Mouse (Mus musculus): ENCODE data around the gene Itga5. TPM values are rescaled to one million over a fixed set of nuclear protein-coding genes. Genes with fewer than 3 reads are reported as not detected.

The Itga5 gene
- polyA plus RNA-seq, 1 experiment from 2014 or later: 6.3 TPM

- Histone ChIP-seq H3K9ac (ENCODE audit: low read depth, low read length) (no peak overlapping the region), H3K27ac (ENCODE audit: low read depth, low read length) (no peak overlapping the region), H3K27me3 (replicated peaks; ENCODE audit: control insufficient read depth, insufficient read depth, low read length) (no peaks in the 10 kb centered on the region), H3K36me3 (ENCODE audit: control insufficient read depth, insufficient read depth, low read length) (no peaks in the 10 kb centered on the region), H3K4me2 (ENCODE audit: low read length) (no peak overlapping the region), H3K4me1 (ENCODE audit: control insufficient read depth, insufficient read depth, low read depth, low read length) (no peaks in the 10 kb centered on the region), H3K9me3 (ENCODE audit: control insufficient read depth, low read length) (no peaks in the 10 kb centered on the region), H3K4me3 (ENCODE audit: low read length) (no peak overlapping the region)
- WGBS: 71% methylated on average over 1 of the region's 1 CpGs
- no peak; the same call in 1 of the 2 replicates for ATAC-seq
Measured at GRCm38 (mm10) chr15:103359122-103359510, 7.4 kb downstream of the Itga5 start.

DNA sequence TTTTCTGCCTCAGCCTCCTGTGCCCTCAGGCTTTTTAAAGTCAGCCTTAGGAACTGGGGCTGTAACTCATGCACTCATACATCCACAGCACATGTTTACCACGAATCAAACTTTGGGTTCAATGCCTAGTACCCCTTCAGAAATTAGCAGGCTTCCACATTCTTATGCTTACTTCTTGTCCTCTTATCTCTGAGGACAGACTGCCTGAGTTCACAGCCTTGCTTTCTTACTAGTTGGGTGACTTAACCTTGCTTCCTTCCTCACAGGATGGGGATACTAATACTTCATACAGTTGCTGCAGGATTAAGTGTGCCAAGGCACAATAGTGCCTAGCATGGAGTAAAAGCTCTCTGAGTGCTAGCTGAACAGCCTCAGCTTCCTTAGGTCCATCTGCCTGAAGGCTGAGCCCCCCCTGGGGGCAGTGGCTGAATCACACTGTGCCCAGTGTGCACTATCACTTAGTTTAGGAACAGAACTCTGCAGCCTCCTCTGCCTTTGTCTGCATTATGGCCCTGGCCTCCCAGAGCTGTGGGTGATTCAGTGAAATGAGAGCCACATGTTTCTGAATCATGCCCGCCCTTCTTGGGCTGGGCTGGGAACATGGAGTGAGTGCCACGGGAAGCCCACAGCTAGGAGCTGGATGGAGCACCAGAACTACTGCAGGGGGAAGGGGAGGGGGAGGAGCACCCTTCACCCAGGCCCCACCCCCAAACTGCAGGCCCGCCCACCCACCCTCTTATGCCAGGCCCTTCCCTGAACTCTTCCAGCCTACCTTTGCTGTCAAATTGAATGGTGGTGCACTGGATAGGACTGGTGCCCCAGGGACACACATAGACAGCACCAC lies 8.1 kb downstream of the Itga5 start:
- Histone ChIP-seq H3K27ac (ENCODE audit: low read depth, low read length) (no peak overlapping the region), H3K27me3 (replicated peaks; ENCODE audit: control insufficient read depth, insufficient read depth, low read length) (no peaks in the 10 kb centered on the region), H3K36me3 (ENCODE audit: control insufficient read depth, insufficient read depth, low read length) (no peaks in the 10 kb centered on the region), H3K4me1 (ENCODE audit: control insufficient read depth, insufficient read depth, low read depth, low read length) (no peaks in the 10 kb centered on the region), H3K4me3 (ENCODE audit: low read length) (no peak overlapping the region), H3K9ac (ENCODE audit: low read depth, low read length) (no peak overlapping the region), H3K4me2 (ENCODE audit: low read length) (no peak overlapping the region), H3K9me3 (ENCODE audit: control insufficient read depth, low read length) (no peaks in the 10 kb centered on the region)
- peak; percentile 16; the same call in 1 of the 2 replicates for ATAC-seq
- WGBS: 55% methylated on average over 3 of the region's 4 CpGs

- ATAC-seq: no peak
Measured at GRCm38 (mm10) chr15:103357817-103358216, 8.7 kb downstream of the Itga5 start.

GRCm38 (mm10) chr15:103356130-103356529 lies 10.4 kb downstream of the Itga5 start:
- no peak overlapping the region for H3K27ac ChIP-seq (ENCODE audit: low read depth, low read length)
- H3K9ac ChIP-seq (ENCODE audit: low read depth, low read length): no peak overlapping the region
- H3K4me3 ChIP-seq (ENCODE audit: low read length): no peak overlapping the region
- 91% methylated on average over 4 of the region's 4 CpGs for WGBS
- ATAC-seq: no peak
- no peaks in the 10 kb centered on the region for H3K36me3 ChIP-seq (ENCODE audit: control insufficient read depth, insufficient read depth, low read length)
- no peaks in the 10 kb centered on the region for H3K4me1 ChIP-seq (ENCODE audit: control insufficient read depth, insufficient read depth, low read depth, low read length)
- no peak overlapping the region for H3K4me2 ChIP-seq (ENCODE audit: low read length)
- H3K27me3 ChIP-seq (replicated peaks; ENCODE audit: control insufficient read depth, insufficient read depth, low read length): no peaks in the 10 kb centered on the region
- no peaks in the 10 kb centered on the region for H3K9me3 ChIP-seq (ENCODE audit: control insufficient read depth, low read length)

More at GRCm38 (mm10) chr15:103357817-103358216, 8.7 kb downstream of the Itga5 start:
- H3K4me1 ChIP-seq (ENCODE audit: control insufficient read depth, insufficient read depth, low read depth, low read length): no peaks in the 10 kb centered on the region
- H3K4me3 ChIP-seq (ENCODE audit: low read length): no peak overlapping the region
- H3K4me2 ChIP-seq (ENCODE audit: low read length): no peak overlapping the region
- H3K27me3 ChIP-seq (replicated peaks; ENCODE audit: control insufficient read depth, insufficient read depth, low read length): no peaks in the 10 kb centered on the region
- WGBS: 80% methylated on average over 4 of the region's 4 CpGs
- no peak overlapping the region for H3K27ac ChIP-seq (ENCODE audit: low read depth, low read length)
- no peaks in the 10 kb centered on the region for H3K9me3 ChIP-seq (ENCODE audit: control insufficient read depth, low read length)
- no peak overlapping the region for H3K9ac ChIP-seq (ENCODE audit: low read depth, low read length)
- H3K36me3 ChIP-seq (ENCODE audit: control insufficient read depth, insufficient read depth, low read length): no peaks in the 10 kb centered on the region

GRCm38 (mm10) chr15:103355420-103355819 lies 11.1 kb downstream of the Itga5 start:
- Histone ChIP-seq H3K4me1 (ENCODE audit: control insufficient read depth, insufficient read depth, low read depth, low read length) (no peaks in the 10 kb centered on the region), H3K4me2 (ENCODE audit: low read length) (no peak overlapping the region), H3K4me3 (ENCODE audit: low read length) (no peak overlapping the region), H3K27me3 (replicated peaks; ENCODE audit: control insufficient read depth, insufficient read depth, low read length) (no peaks in the 10 kb centered on the region), H3K36me3 (ENCODE audit: control insufficient read depth, insufficient read depth, low read length) (no peaks in the 10 kb centered on the region), H3K27ac (ENCODE audit: low read depth, low read length) (no peak overlapping the region), H3K9me3 (ENCODE audit: control insufficient read depth, low read length) (no peaks in the 10 kb centered on the region), H3K9ac (ENCODE audit: low read depth, low read length) (no peak overlapping the region)
- no peak for ATAC-seq
- WGBS: 82% methylated on average over 4 of the region's 4 CpGs

DNA sequence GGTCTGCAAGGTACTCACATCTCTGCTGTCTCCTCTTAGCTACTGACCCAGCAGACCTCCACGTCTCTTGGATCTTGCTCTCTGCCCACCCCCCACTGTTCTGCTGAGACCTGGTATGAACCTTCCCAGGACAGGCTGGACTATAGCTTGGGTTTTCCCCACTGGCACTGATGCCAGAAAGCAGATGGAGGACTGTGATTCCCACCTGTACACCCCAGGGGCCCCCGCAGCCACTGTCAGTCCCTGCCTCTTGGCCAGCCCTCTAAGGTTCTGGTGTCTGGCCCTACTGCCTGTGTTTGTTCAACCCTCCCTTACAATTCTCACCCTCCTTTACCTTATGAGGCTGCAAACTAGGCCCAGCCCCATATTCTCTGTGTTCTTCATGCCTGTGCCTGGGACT lies 11.9 kb downstream of the Itga5 start:
- Histone ChIP-seq H3K4me1 (ENCODE audit: control insufficient read depth, insufficient read depth, low read depth, low read length) (no peaks in the 10 kb centered on the region), H3K36me3 (ENCODE audit: control insufficient read depth, insufficient read depth, low read length) (no peaks in the 10 kb centered on the region), H3K9ac (ENCODE audit: low read depth, low read length) (no peak overlapping the region), H3K27me3 (replicated peaks; ENCODE audit: control insufficient read depth, insufficient read depth, low read length) (no peaks in the 10 kb centered on the region), H3K4me2 (ENCODE audit: low read length) (no peak overlapping the region), H3K4me3 (ENCODE audit: low read length) (no peak overlapping the region), H3K9me3 (ENCODE audit: control insufficient read depth, low read length) (no peaks in the 10 kb centered on the region), H3K27ac (ENCODE audit: low read depth, low read length) (no peak overlapping the region)
- no peak for ATAC-seq
- 89% methylated on average over 2 of the region's 2 CpGs for WGBS

DNA sequence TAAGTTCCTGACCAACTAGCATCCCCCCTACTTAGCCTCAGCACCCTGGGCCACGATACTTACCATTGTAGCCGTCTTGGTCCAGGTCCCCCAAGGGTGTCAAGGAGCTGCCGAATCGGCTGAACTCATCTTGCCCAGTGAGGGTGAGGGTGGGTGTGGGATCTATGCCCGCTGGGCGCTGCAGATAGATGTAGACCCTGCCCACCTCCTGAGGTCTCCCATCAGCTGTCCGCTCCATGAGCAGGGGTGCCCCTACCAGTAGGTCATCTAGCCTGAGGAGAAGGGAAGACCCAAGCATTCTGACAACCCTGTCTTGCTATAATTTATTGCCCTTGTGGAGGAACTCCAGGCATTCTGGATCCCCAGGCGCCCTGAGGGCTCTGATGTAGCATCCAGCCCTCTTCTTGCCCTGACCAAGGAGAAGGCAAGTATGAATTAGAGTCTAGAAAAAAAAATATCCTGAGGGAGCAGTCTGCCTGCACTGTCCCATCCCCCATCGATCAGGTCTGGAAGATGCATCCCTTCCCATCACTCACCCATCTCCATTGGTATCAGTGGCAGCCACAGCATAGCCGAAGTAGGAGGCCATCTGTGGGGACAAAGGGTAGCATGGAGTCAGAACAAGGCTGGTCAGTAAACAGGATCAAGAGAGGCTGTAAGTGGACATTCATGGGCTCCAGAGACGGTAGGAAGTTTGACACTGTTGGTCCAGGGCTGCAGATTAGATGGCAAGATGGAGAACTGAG lies 12.9 kb downstream of the Itga5 start:
- no peaks in the 10 kb centered on the region for H3K9me3 ChIP-seq (ENCODE audit: control insufficient read depth, low read length)
- ATAC-seq: no peak
- 92% methylated on average over 11 of the region's 11 CpGs for WGBS

GRCm38 (mm10) chr15:103352856-103353255 lies 13.7 kb downstream of the Itga5 start:
- 47% methylated on average over 4 of the region's 4 CpGs for WGBS
- H3K4me3 ChIP-seq (ENCODE audit: low read length): no peak overlapping the region
- ATAC-seq: peak; percentile 52

More for the DNA sequence above, 12.9 kb downstream of the Itga5 start:
- no peak overlapping the region for H3K4me2 ChIP-seq (ENCODE audit: low read length)
- H3K9ac ChIP-seq (ENCODE audit: low read depth, low read length): no peak overlapping the region
- no peaks in the 10 kb centered on the region for H3K4me1 ChIP-seq (ENCODE audit: control insufficient read depth, insufficient read depth, low read depth, low read length)
- H3K36me3 ChIP-seq (ENCODE audit: control insufficient read depth, insufficient read depth, low read length): no peaks in the 10 kb centered on the region
- H3K4me3 ChIP-seq (ENCODE audit: low read length): no peak overlapping the region
- H3K27ac ChIP-seq (ENCODE audit: low read depth, low read length): no peak overlapping the region
- no peaks in the 10 kb centered on the region for H3K27me3 ChIP-seq (replicated peaks; ENCODE audit: control insufficient read depth, insufficient read depth, low read length)

GRCm38 (mm10) chr15:103347275-103347684 lies 19.3 kb downstream of the Itga5 start:
- H3K36me3 ChIP-seq (ENCODE audit: control insufficient read depth, insufficient read depth, low read length): no peaks in the 10 kb centered on the region
- no peaks in the 10 kb centered on the region for H3K4me1 ChIP-seq (ENCODE audit: control insufficient read depth, insufficient read depth, low read depth, low read length)
- no peak for ATAC-seq
- H3K9me3 ChIP-seq (ENCODE audit: control insufficient read depth, low read length): no peaks in the 10 kb centered on the region
- H3K27me3 ChIP-seq (replicated peaks; ENCODE audit: control insufficient read depth, insufficient read depth, low read length): no peaks in the 10 kb centered on the region
- no peak overlapping the region for H3K4me2 ChIP-seq (ENCODE audit: low read length)
- no peak overlapping the region for H3K4me3 ChIP-seq (ENCODE audit: low read length)
- whole genome bisulfite sequencing: 6% methylated on average over 2 of the region's 2 CpGs
- H3K27ac ChIP-seq (ENCODE audit: low read depth, low read length): no peak overlapping the region
- no peak overlapping the region for H3K9ac ChIP-seq (ENCODE audit: low read depth, low read length)

More at GRCm38 (mm10) chr15:103352856-103353255, 13.7 kb downstream of the Itga5 start:
- no peak overlapping the region for H3K9ac ChIP-seq (ENCODE audit: low read depth, low read length)
- no peaks in the 10 kb centered on the region for H3K27me3 ChIP-seq (replicated peaks; ENCODE audit: control insufficient read depth, insufficient read depth, low read length)
- H3K4me2 ChIP-seq (ENCODE audit: low read length): no peak overlapping the region
- H3K27ac ChIP-seq (ENCODE audit: low read depth, low read length): no peak overlapping the region
- no peaks in the 10 kb centered on the region for H3K9me3 ChIP-seq (ENCODE audit: control insufficient read depth, low read length)
- no peaks in the 10 kb centered on the region for H3K4me1 ChIP-seq (ENCODE audit: control insufficient read depth, insufficient read depth, low read depth, low read length)
- no peaks in the 10 kb centered on the region for H3K36me3 ChIP-seq (ENCODE audit: control insufficient read depth, insufficient read depth, low read length)

All from hindbrain, embryonic 16.5 days (tissue).